Mouse (Mus musculus) lung, adult 2 months (tissue): Measurements from ENCODE around the gene Taar6. TPM values are rescaled to one million over a fixed set of nuclear protein-coding genes. Genes with fewer than 3 reads are reported as not detected.

ENCODE experiments used
- DNase-seq: peaks from one replicate; pipeline ENCODE4 v3.0.0; 2022
- H3K4me1 ChIP-seq: fragments of 200-500 bp; 2 replicates; pipeline ENCODE4 v1.6.1; 2011; ENCODE audit warnings: low read length; ENCODE audit not compliant: control insufficient read depth, insufficient read depth
- H3K4me3 ChIP-seq: fragments of 200-500 bp; replicated peaks from 2 replicates; pipeline ENCODE3; 2011; ENCODE audit warnings: low read depth, mild to moderate bottlenecking, control low read depth, low read length; ENCODE audit errors: extremely low read depth
- CTCF ChIP-seq: fragments of 200-500 bp; IDR thresholded peaks from 2 replicates; pipeline ENCODE4 v1.5.1; 2011; ENCODE audit warnings: mild to moderate bottlenecking, low read length, control low read depth; ENCODE audit not compliant: insufficient read depth
- POLR2A ChIP-seq: fragments of 200-500 bp; IDR thresholded peaks from 2 replicates; pipeline ENCODE4 v1.6.1; 2011; ENCODE audit warnings: low read depth, mild to moderate bottlenecking, control low read depth, low read length, borderline replicate concordance; ENCODE audit errors: extremely low read depth
- WGBS: fragments of 180-500 bp; shearing (Covaris S2); methylation state at CpG from one replicate; pipeline ENCODE4 v1.1.7; 2018; 5-methylcytosine and 5-hydroxymethylcytosine counted together
- polyA plus RNA-seq: library from polyadenylated mRNA; depleted of rRNA; stranded (reverse); fragments of >200 nt; gene quantifications from 2 replicates; pipeline ENCODE4 v1.2.3, GENCODE M21; 2012; rRNA removed

Taar6 gene
- polyA plus RNA-seq, 1 experiment: not detected

DNA sequence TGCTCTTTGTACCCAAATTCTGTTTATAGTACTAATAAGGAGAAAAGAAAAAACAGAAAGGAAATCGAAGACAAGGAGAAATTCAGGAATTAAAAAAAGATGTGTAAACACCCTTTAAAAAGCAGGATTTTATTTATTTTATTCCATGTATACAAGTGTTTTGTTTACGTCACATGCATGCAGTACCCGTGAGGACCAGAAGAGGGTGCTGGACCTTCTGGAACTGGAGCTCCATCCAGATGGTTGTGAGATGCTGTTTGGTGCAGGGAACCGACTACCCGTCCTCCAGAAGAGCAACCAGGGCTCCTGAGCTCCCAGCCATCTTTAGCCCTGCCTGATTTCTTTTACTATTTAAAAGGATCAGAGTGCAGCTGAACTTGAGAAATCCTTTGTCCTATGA is 43.0 kb downstream of the Taar6 start:
- no peaks in the 10 kb centered on the region for H3K4me1 ChIP-seq
- no peak for DNase-seq
- 77% methylated on average over 5 of the region's 5 CpGs for WGBS
- TF ChIP-seq POLR2A (no peak), CTCF (peak; percentile 41)
- no peak overlapping the region for H3K4me3 ChIP-seq

DNA sequence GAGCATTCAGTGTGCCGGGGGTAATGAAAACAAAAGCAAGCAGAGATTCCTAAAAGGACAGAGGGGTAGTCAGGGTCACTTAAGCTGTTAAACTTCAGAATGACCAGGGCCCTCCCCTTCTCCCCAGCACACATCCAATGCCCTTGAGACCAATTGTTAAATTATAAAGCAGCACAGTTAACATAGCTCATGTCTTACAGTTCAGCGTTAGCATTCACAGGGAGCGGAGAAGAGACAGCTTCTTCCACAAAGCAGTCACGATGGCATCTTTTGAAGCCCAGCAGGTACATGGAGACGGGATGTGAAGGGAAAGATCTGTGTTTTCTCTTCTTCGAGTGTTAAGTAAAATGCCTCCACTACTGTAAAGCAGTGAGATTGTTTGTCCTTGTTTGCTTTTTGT is 47.1 kb downstream of the Taar6 start, which contains the start of gene Taar2:
Gene Taar2, plus strand, starts transcription at position 261 of the 400 bp plus-strand sequence.
- 63% methylated on average over 6 of the region's 6 CpGs for WGBS
- TF ChIP-seq POLR2A: no peak
- no peak within 1 kb of the TSS for H3K4me3 ChIP-seq
- no peak for DNase-seq
- no peaks in the 10 kb centered on the region for H3K4me1 ChIP-seq

GRCm38 (mm10) chr10:23937613-23938012 is 47.8 kb downstream of the Taar6 start:
- no peak for DNase-seq
- WGBS: 34% methylated on average over 4 of the region's 4 CpGs
- no peak overlapping the region for H3K4me3 ChIP-seq
- TF ChIP-seq CTCF (no peak), POLR2A (no peak)
- no peaks in the 10 kb centered on the region for H3K4me1 ChIP-seq

Other genes starting within 250 kb of the Taar6 start
- gene Rps12, start 198.4 kb downstream of the Taar6 start, polyA plus RNA-seq: 907 and 1,065 TPM in 2 replicates
- 8.1 and 10.3 TPM in 2 replicates for gene Slc18b1, start 188.7 kb downstream of the Taar6 start, polyA plus RNA-seq
- gene Vnn3, start 134.2 kb downstream of the Taar6 start, polyA plus RNA-seq: 4.3 and 4.8 TPM in 2 replicates
- 12.0 and 18.9 TPM in 2 replicates for gene Vnn1, start 91.0 kb downstream of the Taar6 start, polyA plus RNA-seq
- gene Taar1, start 65.3 kb downstream of the Taar6 start, polyA plus RNA-seq: not detected in 2 replicates
- gene Taar2, start 47.1 kb downstream of the Taar6 start, polyA plus RNA-seq: 0.27 TPM in 1 of 2 replicates, not detected in the other
- not detected in 2 replicates for gene Taar3, start 36.1 kb downstream of the Taar6 start, polyA plus RNA-seq
- not detected in 2 replicates for gene Taar4, start 25.2 kb downstream of the Taar6 start, polyA plus RNA-seq
- gene Taar5, start 14.9 kb downstream of the Taar6 start, polyA plus RNA-seq: not detected in 2 replicates
- gene Taar7a, start 7.8 kb upstream of the Taar6 start, polyA plus RNA-seq: not detected in 2 replicates
- not detected in 2 replicates for gene Taar7b, start 14.3 kb upstream of the Taar6 start, polyA plus RNA-seq
- gene Taar7d, start 41.6 kb upstream of the Taar6 start, polyA plus RNA-seq: not detected in 2 replicates
- gene Taar7e, start 52.0 kb upstream of the Taar6 start, polyA plus RNA-seq: not detected in 2 replicates
- not detected in 2 replicates for gene Taar7f, start 63.9 kb upstream of the Taar6 start, polyA plus RNA-seq
- gene Taar8a, start 90.9 kb upstream of the Taar6 start, polyA plus RNA-seq: not detected in 2 replicates
- not detected in 2 replicates for gene Taar8b, start 106.6 kb upstream of the Taar6 start, polyA plus RNA-seq
- gene Taar8c, start 116.3 kb upstream of the Taar6 start, polyA plus RNA-seq: not detected in 2 replicates
- gene Taar9, start 123.9 kb upstream of the Taar6 start, polyA plus RNA-seq: not detected in 2 replicates
- gene Stx7, start 163.7 kb upstream of the Taar6 start, polyA plus RNA-seq: 91.9 and 97.8 TPM in 2 replicates
- 1.3 and 1.9 TPM in 2 replicates for gene Moxd1, start 237.9 kb upstream of the Taar6 start, polyA plus RNA-seq